Mouse (Mus musculus) layer of hippocampus, adult 2 months (tissue): ENCODE measurements around the gene Tcstv3. TPM values are rescaled to one million over a fixed set of nuclear protein-coding genes. Genes with fewer than 3 reads are reported as not detected.
"Not testable (repeated sequence)": the region's sequence is repeated elsewhere in the genome, so short reads cannot be mapped to it uniquely, and the experiment has no call there.

Experiments used
- DNase-seq, 2 experiments: peaks; one replicate each; pipeline ENCODE4 v3.0.0; 2022; ENCODE audit warnings: low spot score in 2 of 2
- H3K27ac ChIP-seq: fragments of 200-600 bp; 2 replicates; pipeline ENCODE4 v1.8.1; 2022
- H3K4me3 ChIP-seq: fragments of 200-600 bp; 2 replicates; pipeline ENCODE4 v1.8.1; 2022; ENCODE audit warnings: mild to moderate bottlenecking
- CTCF ChIP-seq: fragments of 200-600 bp; conservative IDR thresholded peaks from 2 replicates; pipeline ENCODE4 v1.8.1; 2022; ENCODE audit warnings: antibody characterized with exemption, mild to moderate bottlenecking, moderate library complexity
- long read RNA-seq, 2 experiments: library from polyadenylated mRNA; stranded (forward); transcript quantifications; one replicate each; pipeline ENCODE4 v2.0.0; 2021; ENCODE audit warnings: borderline mapping rate in 2 of 2
- total RNA-seq, 2 experiments: library from RNA; stranded (reverse); gene quantifications; 2 replicates each; pipeline ENCODE4 v1.2.3; 2021

The Tcstv3 gene
- total RNA-seq: not detected
- long read RNA-seq, experiment 1: 0 reads
- long read RNA-seq, experiment 2: 0 reads

- not testable (repeated sequence) for H3K27ac ChIP-seq, DNase-seq, H3K4me3 ChIP-seq
Measured at GRCm38 (mm10) chr13:120316578-120316977, at the start of gene Tcstv3. Gene Tcstv3 (plus strand): TSS chr13:120316878.

GRCm38 (mm10) chr13:120277837-120278236 is 38.8 kb upstream of the Tcstv3 start:
- not testable (repeated sequence) for H3K4me3 ChIP-seq, DNase-seq, H3K27ac ChIP-seq
- 0 out of 2 replicates have a peak, but pooled peaks have one; percentile 7 for TF ChIP-seq CTCF

- TF ChIP-seq CTCF: no peak
Measured at GRCm38 (mm10) chr13:120278784-120279183, 37.9 kb upstream of the Tcstv3 start.

GRCm38 (mm10) chr13:120299324-120299894 is 17.3 kb upstream of the Tcstv3 start:
- no peak overlapping the region for H3K4me3 ChIP-seq

More at GRCm38 (mm10) chr13:120278784-120279183, 37.9 kb upstream of the Tcstv3 start:
- DNase-seq: no peak
- Histone ChIP-seq H3K4me3 (no peak overlapping the region), H3K27ac (no peak overlapping the region)

GRCm38 (mm10) chr13:120299991-120300442 is 16.7 kb upstream of the Tcstv3 start, which contains the start of gene BC147527:
Gene BC147527 (plus strand): TSS chr13:120300392.
- TF ChIP-seq CTCF: no peak
- H3K4me3 ChIP-seq: no peak within 1 kb of the TSS
- DNase-seq: no peak

More at GRCm38 (mm10) chr13:120299324-120299894, 17.3 kb upstream of the Tcstv3 start:
- no peak for TF ChIP-seq CTCF
- no peak overlapping the region for H3K27ac ChIP-seq
- no peak for DNase-seq

GRCm38 (mm10) chr13:120300853-120301252 is 15.8 kb upstream of the Tcstv3 start:
- TF ChIP-seq CTCF: no peak
- no peak overlapping the region for H3K27ac ChIP-seq
- no peak for DNase-seq
- H3K4me3 ChIP-seq: no peak overlapping the region

More at GRCm38 (mm10) chr13:120299991-120300442, 16.7 kb upstream of the Tcstv3 start, which contains the start of gene BC147527:
- no peak within 1 kb of the TSS for H3K27ac ChIP-seq

- DNase-seq: no peak
- no peak for TF ChIP-seq CTCF
- Histone ChIP-seq H3K4me3 (no peak overlapping the region), H3K27ac (no peak overlapping the region)
Measured at GRCm38 (mm10) chr13:120310749-120311148, 5.9 kb upstream of the Tcstv3 start.

GRCm38 (mm10) chr13:120313584-120313983 is 3.1 kb upstream of the Tcstv3 start:
- no peak overlapping the region for H3K27ac ChIP-seq
- DNase-seq: no peak
- peak; percentile 32 for TF ChIP-seq CTCF
- H3K4me3 ChIP-seq: no peak overlapping the region

- H3K4me3 ChIP-seq: no peak overlapping the region
- no peak overlapping the region for H3K27ac ChIP-seq
- TF ChIP-seq CTCF: no peak
- no peak for DNase-seq
Measured at GRCm38 (mm10) chr13:120320183-120320582, 3.5 kb downstream of the Tcstv3 start.

GRCm38 (mm10) chr13:120320721-120321120 is 4.0 kb downstream of the Tcstv3 start:
- Histone ChIP-seq H3K27ac (no peak overlapping the region), H3K4me3 (no peak overlapping the region)
- TF ChIP-seq CTCF: no peak
- no peak for DNase-seq

Other genes starting within 250 kb of the Tcstv3 start
- gene Gm20767, start 176.6 kb upstream of the Tcstv3 start, total RNA-seq: not detected
- gene Gm21818, start 144.4 kb upstream of the Tcstv3 start, total RNA-seq: not detected
- gene Gm21762, start 100.9 kb upstream of the Tcstv3 start, total RNA-seq: not detected
- gene Gm21731, start 77.8 kb upstream of the Tcstv3 start, total RNA-seq: not detected
- not detected for gene AF067061, start 53.8 kb upstream of the Tcstv3 start, total RNA-seq
- not detected for gene BC147527, start 16.5 kb upstream of the Tcstv3 start, total RNA-seq